Mouse (Mus musculus): ENCODE measurements around the gene Trhde. TPM values are rescaled to one million over a fixed set of nuclear protein-coding genes. Genes with fewer than 3 reads are reported as not detected.

Gene Trhde
- polyA plus RNA-seq, 1 experiment from 2014 or later, result 0.03 TPM

GRCm38 (mm10) chr10:114797664-114798063 is 4.4 kb downstream of the Trhde start:
- Histone ChIP-seq H3K36me3 (no peaks in the 10 kb centered on the region), H3K4me2 (no peak overlapping the region), H3K4me3 (no peak overlapping the region), H3K27me3 (peaks cover 42% of the 10 kb centered on the region), H3K27ac (no peak overlapping the region), H3K9ac (no peak overlapping the region), H3K9me3 (replicated peaks) (no peaks in the 10 kb centered on the region), H3K4me1 (replicated peaks) (peaks cover 19% of the 10 kb centered on the region)
- ATAC-seq (replicated peaks; ENCODE audit: insufficient number of reproducible peaks, insufficient read depth, low FRiP score, low read depth), result no peak
- 59% methylated on average over 1 of the region's 1 CpGs for WGBS

GRCm38 (mm10) chr10:114796872-114797271 is 5.2 kb downstream of the Trhde start:
- H3K36me3 ChIP-seq, result no peaks in the 10 kb centered on the region
- no peak overlapping the region for H3K9ac ChIP-seq
- no peak overlapping the region for H3K27ac ChIP-seq
- H3K27me3 ChIP-seq, result peaks cover 34% of the 10 kb centered on the region
- peaks cover 14% of the 10 kb centered on the region for H3K4me1 ChIP-seq (replicated peaks)
- no peak overlapping the region for H3K4me2 ChIP-seq
- no peak for ATAC-seq (replicated peaks; ENCODE audit: insufficient number of reproducible peaks, insufficient read depth, low FRiP score, low read depth)
- 72% methylated on average over 5 of the region's 5 CpGs for WGBS
- no peak overlapping the region for H3K4me3 ChIP-seq
- H3K9me3 ChIP-seq (replicated peaks), result no peaks in the 10 kb centered on the region

- Histone ChIP-seq H3K9me3 (replicated peaks) (no peaks in the 10 kb centered on the region), H3K27ac (no peak overlapping the region), H3K4me2 (no peak overlapping the region), H3K4me1 (replicated peaks) (no peaks in the 10 kb centered on the region), H3K36me3 (no peaks in the 10 kb centered on the region), H3K9ac (no peak overlapping the region), H3K4me3 (no peak overlapping the region), H3K27me3 (peaks cover 8% of the 10 kb centered on the region)
- ATAC-seq (replicated peaks; ENCODE audit: insufficient number of reproducible peaks, insufficient read depth, low FRiP score, low read depth), result no peak
- 55% methylated on average over 6 of the region's 6 CpGs for WGBS
These were observed 7.9 kb downstream of the Trhde start for GRCm38 (mm10) chr10:114794214-114794613.

GRCm38 (mm10) chr10:114765914-114766313 is 36.2 kb downstream of the Trhde start:
- Histone ChIP-seq H3K9ac (no peak overlapping the region), H3K4me2 (no peak overlapping the region), H3K4me1 (replicated peaks) (no peaks in the 10 kb centered on the region), H3K36me3 (no peaks in the 10 kb centered on the region), H3K4me3 (no peak overlapping the region), H3K27me3 (no peaks in the 10 kb centered on the region), H3K27ac (no peak overlapping the region), H3K9me3 (replicated peaks) (no peaks in the 10 kb centered on the region)
- WGBS, result 67% methylated on average over 4 of the region's 4 CpGs
- ATAC-seq (replicated peaks; ENCODE audit: insufficient number of reproducible peaks, insufficient read depth, low FRiP score, low read depth), result no peak

GRCm38 (mm10) chr10:114762125-114762524 is 40.0 kb downstream of the Trhde start:
- Histone ChIP-seq H3K9me3 (replicated peaks) (no peaks in the 10 kb centered on the region), H3K9ac (no peak overlapping the region), H3K4me2 (no peak overlapping the region), H3K27me3 (no peaks in the 10 kb centered on the region), H3K4me3 (no peak overlapping the region), H3K4me1 (replicated peaks) (no peaks in the 10 kb centered on the region), H3K27ac (no peak overlapping the region), H3K36me3 (no peaks in the 10 kb centered on the region)
- ATAC-seq (replicated peaks; ENCODE audit: insufficient number of reproducible peaks, insufficient read depth, low FRiP score, low read depth), result no peak
- 80% methylated on average over 7 of the region's 7 CpGs for WGBS

- Histone ChIP-seq H3K9ac (no peak overlapping the region), H3K4me1 (replicated peaks) (no peaks in the 10 kb centered on the region), H3K36me3 (no peaks in the 10 kb centered on the region), H3K4me3 (no peak overlapping the region), H3K9me3 (replicated peaks) (no peaks in the 10 kb centered on the region), H3K27me3 (no peaks in the 10 kb centered on the region), H3K4me2 (no peak overlapping the region), H3K27ac (no peak overlapping the region)
- no peak for ATAC-seq (replicated peaks; ENCODE audit: insufficient number of reproducible peaks, insufficient read depth, low FRiP score, low read depth)
- WGBS, result 58% methylated on average over 3 of the region's 3 CpGs
These were observed 42.9 kb downstream of the Trhde start for GRCm38 (mm10) chr10:114759240-114759639.

- Histone ChIP-seq H3K4me2 (no peak overlapping the region), H3K4me3 (no peak overlapping the region)
- WGBS, result 73% methylated on average over 9 of the region's 9 CpGs
These were observed 43.5 kb downstream of the Trhde start for GRCm38 (mm10) chr10:114758614-114759013.

GRCm38 (mm10) chr10:114742755-114743705 is 59.1 kb downstream of the Trhde start:
- Histone ChIP-seq H3K4me1 (replicated peaks) (no peaks in the 10 kb centered on the region), H3K9ac (no peak overlapping the region), H3K36me3 (no peaks in the 10 kb centered on the region), H3K4me2 (no peak overlapping the region), H3K27ac (no peak overlapping the region), H3K9me3 (replicated peaks) (no peaks in the 10 kb centered on the region), H3K4me3 (no peak overlapping the region), H3K27me3 (no peaks in the 10 kb centered on the region)
- no peak for ATAC-seq (replicated peaks; ENCODE audit: insufficient number of reproducible peaks, insufficient read depth, low FRiP score, low read depth)
- 59% methylated on average over 15 of the region's 15 CpGs for WGBS

More at GRCm38 (mm10) chr10:114758614-114759013, 43.5 kb downstream of the Trhde start:
- ATAC-seq (replicated peaks; ENCODE audit: insufficient number of reproducible peaks, insufficient read depth, low FRiP score, low read depth), result no peak
- Histone ChIP-seq H3K9ac (no peak overlapping the region), H3K27me3 (no peaks in the 10 kb centered on the region), H3K36me3 (no peaks in the 10 kb centered on the region), H3K9me3 (replicated peaks) (no peaks in the 10 kb centered on the region), H3K4me1 (replicated peaks) (no peaks in the 10 kb centered on the region), H3K27ac (no peak overlapping the region)

GRCm38 (mm10) chr10:114739916-114740315 is 62.2 kb downstream of the Trhde start:
- H3K4me1 ChIP-seq (replicated peaks), result no peaks in the 10 kb centered on the region
- H3K9me3 ChIP-seq (replicated peaks), result no peaks in the 10 kb centered on the region
- H3K4me2 ChIP-seq, result no peak overlapping the region
- no peaks in the 10 kb centered on the region for H3K27me3 ChIP-seq
- H3K4me3 ChIP-seq, result no peak overlapping the region
- WGBS, result 76% methylated on average over 5 of the region's 5 CpGs
- H3K27ac ChIP-seq, result no peak overlapping the region
- no peaks in the 10 kb centered on the region for H3K36me3 ChIP-seq
- no peak overlapping the region for H3K9ac ChIP-seq
- no peak for ATAC-seq (replicated peaks; ENCODE audit: insufficient number of reproducible peaks, insufficient read depth, low FRiP score, low read depth)

- Histone ChIP-seq H3K4me3 (no peak overlapping the region), H3K27me3 (no peaks in the 10 kb centered on the region), H3K4me2 (no peak overlapping the region), H3K4me1 (replicated peaks) (no peaks in the 10 kb centered on the region), H3K27ac (no peak overlapping the region), H3K36me3 (no peaks in the 10 kb centered on the region), H3K9me3 (replicated peaks) (no peaks in the 10 kb centered on the region), H3K9ac (no peak overlapping the region)
- WGBS, result 71% methylated on average over 2 of the region's 2 CpGs
- no peak for ATAC-seq (replicated peaks; ENCODE audit: insufficient number of reproducible peaks, insufficient read depth, low FRiP score, low read depth)
These were observed 64.5 kb downstream of the Trhde start for GRCm38 (mm10) chr10:114737581-114737980.

- Histone ChIP-seq H3K4me3 (no peak overlapping the region), H3K4me2 (no peak overlapping the region), H3K36me3 (no peaks in the 10 kb centered on the region), H3K9me3 (replicated peaks) (no peaks in the 10 kb centered on the region), H3K27ac (no peak overlapping the region), H3K27me3 (no peaks in the 10 kb centered on the region), H3K4me1 (replicated peaks) (no peaks in the 10 kb centered on the region), H3K9ac (no peak overlapping the region)
- WGBS, result 83% methylated on average over 3 of the region's 3 CpGs
- no peak for ATAC-seq (replicated peaks; ENCODE audit: insufficient number of reproducible peaks, insufficient read depth, low FRiP score, low read depth)
These were observed 65.7 kb downstream of the Trhde start for GRCm38 (mm10) chr10:114736377-114736776.

- no peak overlapping the region for H3K9ac ChIP-seq
- no peak overlapping the region for H3K4me2 ChIP-seq
- ATAC-seq (replicated peaks; ENCODE audit: insufficient number of reproducible peaks, insufficient read depth, low FRiP score, low read depth), result no peak
- no peaks in the 10 kb centered on the region for H3K36me3 ChIP-seq
- H3K4me1 ChIP-seq (replicated peaks), result no peaks in the 10 kb centered on the region
- H3K27ac ChIP-seq, result no peak overlapping the region
- H3K9me3 ChIP-seq (replicated peaks), result no peaks in the 10 kb centered on the region
- WGBS, result 46% methylated on average over 5 of the region's 5 CpGs
- no peak overlapping the region for H3K4me3 ChIP-seq
- H3K27me3 ChIP-seq, result no peaks in the 10 kb centered on the region
These were observed 66.4 kb downstream of the Trhde start for GRCm38 (mm10) chr10:114735678-114736077.
